Mouse (Mus musculus) heart, postnatal 0 days (tissue): ENCODE measurements around the gene Slc2a3.

Source experiments
- CTCF ChIP-seq: IDR thresholded peaks from 2 replicates; pipeline ENCODE4 v1.5.1; 2016; ENCODE audit warnings: antibody characterized with exemption, control low read depth, low read depth
- EP300 ChIP-seq: IDR thresholded peaks from 2 replicates; pipeline ENCODE4 v1.6.1; 2016; ENCODE audit warnings: antibody characterized with exemption, low read depth

- no peak for TF ChIP-seq EP300
- no peak for TF ChIP-seq CTCF
Observed at GRCm38 (mm10) chr6:122702480-122703124, 98.8 kb downstream of the Slc2a3 start.
